In the genomic region with DNA sequence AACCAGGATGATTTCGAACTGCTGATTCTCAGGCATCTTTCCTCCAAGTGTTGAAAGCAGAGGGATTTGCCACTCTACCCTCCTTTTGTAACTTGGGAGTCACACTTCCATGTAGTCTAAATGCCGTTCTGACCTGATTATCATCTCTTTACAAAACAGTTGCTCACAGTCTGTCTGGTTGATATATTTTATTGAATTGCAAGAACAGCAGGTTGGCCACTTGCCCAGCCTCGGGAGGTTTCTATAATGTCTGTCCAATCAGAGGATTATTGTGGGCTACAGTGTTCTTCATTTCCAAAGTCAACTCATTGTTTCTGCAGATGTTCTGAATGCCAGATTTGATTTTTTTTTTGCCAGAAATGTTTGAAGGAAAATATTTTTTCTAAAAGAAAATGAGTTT, we compare ENCODE assay signal across 16 mouse cellular contexts.
A peak's percentile ranks its signal among the peaks of the same experiment; 100 is the strongest.
DNase-seq lines count a peak whose midpoint lies in the region; TF ChIP-seq lines count a peak whose summit lies in the region.
"Had no signal": no experiment of that assay in that cellular context is flagged by ENCODE, and none has a peak within 500 bp of the region (broad histone marks: within the 10 kb centered on the region; RNA-seq: fewer than 3 reads in every experiment).

No protein-coding gene starts in this region.

- DNase-seq in frontal cortex, adult 2 months (ENCODE audit: extremely low spot score in 1 of 2, low spot score in 1 of 2): peak; percentile 8 to 25
- DNase-seq in frontal cortex, postnatal 10 days (ENCODE audit: low spot score in 2 of 2): no peak
- peak; percentile 8 for DNase-seq in retina, postnatal 1 day
- no peak for DNase-seq in retina, embryonic 14.5 days (ENCODE audit: low spot score)
- peak; percentile 54 to 57 for DNase-seq in layer of hippocampus, adult 2 months (ENCODE audit: low spot score in 2 of 2)
- peak; percentile 37 for DNase-seq in right cerebral cortex, postnatal 4 days
- DNase-seq in lung, adult 18-20 months: no peak
- DNase-seq in midbrain, embryonic 10.5 days (ENCODE audit: low spot score): no peak
- DNase-seq: adrenal gland, adult 8-10 months; cerebellum, adult 8-10 months; lung, adult 2 months had no signal

- no peaks in the 10 kb centered on the region for H3K4me1 ChIP-seq in midbrain, embryonic 10.5 days
- H3K4me1 ChIP-seq: embryonic facial prominence, embryonic 12.5 days; heart, embryonic 12.5 days; kidney, embryonic 15.5 days had no signal

- no peak for TF ChIP-seq CTCF in layer of hippocampus, adult 2 months (conservative IDR thresholded peaks at IDR 0.05)

- H3K27me3 ChIP-seq in midbrain, embryonic 10.5 days (ENCODE audit: low read depth, poor library complexity, severe bottlenecking): no peaks in the 10 kb centered on the region
- H3K27me3 ChIP-seq: embryonic facial prominence, embryonic 12.5 days; heart, embryonic 12.5 days; kidney, embryonic 15.5 days; Patski had no signal

- H3K9me3 ChIP-seq in midbrain, embryonic 10.5 days (replicated peaks): no peaks in the 10 kb centered on the region
- H3K9me3 ChIP-seq: embryonic facial prominence, embryonic 12.5 days; heart, embryonic 12.5 days; kidney, embryonic 15.5 days had no signal

- H3K27ac ChIP-seq in layer of hippocampus, adult 2 months: no peak overlapping the region
- H3K27ac ChIP-seq in midbrain, embryonic 10.5 days (replicated peaks): no peak overlapping the region
- H3K27ac ChIP-seq: embryonic facial prominence, embryonic 12.5 days; kidney, embryonic 15.5 days; stomach, postnatal 0 days had no signal

- H3K36me3 ChIP-seq in midbrain, embryonic 10.5 days: no peaks in the 10 kb centered on the region
- H3K36me3 ChIP-seq: embryonic facial prominence, embryonic 12.5 days; heart, embryonic 12.5 days; kidney, embryonic 15.5 days had no signal

- 81% methylated on average over 3 of the region's 3 CpGs for WGBS in midbrain, embryonic 10.5 days

- H3K4me3 ChIP-seq in layer of hippocampus, adult 2 months: no peak overlapping the region
- H3K4me3 ChIP-seq in midbrain, embryonic 10.5 days: no peak overlapping the region
- H3K4me3 ChIP-seq: embryonic facial prominence, embryonic 12.5 days; heart, embryonic 12.5 days; kidney, embryonic 15.5 days had no signal

Comparison
In these comparisons a context has a peak if more than half of its experiments do, and no peak if none do; other contexts are left out.
1. DNase-seq: peak in frontal cortex, adult 2 months (2 of 2), retina, postnatal 1 day (single experiment), layer of hippocampus, adult 2 months (2 of 2) and right cerebral cortex, postnatal 4 days (single experiment); none in frontal cortex, postnatal 10 days (0 of 2), retina, embryonic 14.5 days (single experiment), lung, adult 18-20 months (0 of 2) and midbrain, embryonic 10.5 days (single experiment).